Mouse (Mus musculus): ENCODE measurements around the gene Casp7.

DNA sequence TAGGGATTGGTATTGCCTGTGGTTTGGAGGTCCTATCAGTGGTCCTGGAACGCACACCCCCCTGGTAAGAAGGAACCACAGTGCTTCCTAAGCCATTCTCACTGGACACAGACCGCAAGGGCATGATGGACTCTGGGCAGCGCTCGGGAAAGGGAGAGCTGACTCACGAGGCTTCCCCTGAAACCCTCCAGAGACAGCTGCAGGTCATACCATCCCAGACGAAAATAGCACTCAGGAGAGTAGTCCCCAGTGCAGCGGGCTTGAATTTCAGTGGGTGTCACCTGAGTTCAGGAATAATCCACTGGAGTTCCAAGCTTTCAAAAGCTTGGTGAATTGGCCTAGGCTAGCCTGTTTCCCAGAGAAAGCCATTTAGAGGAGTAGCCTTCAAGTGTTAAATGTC lies 9.7 kb downstream of the Casp7 start:
- TF ChIP-seq POLR2A (IDR thresholded peaks at IDR 0.05; ENCODE audit: borderline replicate concordance, insufficient read depth, low read length), result no peak
- TF ChIP-seq CTCF (IDR thresholded peaks at IDR 0.05; ENCODE audit: borderline replicate concordance, insufficient read depth, low read depth, low read length), result no peak

All from cerebellum, adult 2 months (tissue).